Mouse (Mus musculus) testis, adult 2 months (tissue): Measurements from ENCODE around the gene Dgcr2. TPM values are rescaled to one million over a fixed set of nuclear protein-coding genes. Genes with fewer than 3 reads are reported as not detected.

Source experiments
- H3K27ac ChIP-seq: fragments of 200-500 bp; 2 replicates; pipeline ENCODE4 v1.5.1; 2012; ENCODE audit warnings: low read depth, low read length; ENCODE audit not compliant: control insufficient read depth, insufficient read depth
- H3K27me3 ChIP-seq: fragments of 200-500 bp; 2 replicates; pipeline ENCODE4 v1.6.1; 2012; ENCODE audit warnings: mild to moderate bottlenecking, low read length, moderate library complexity; ENCODE audit not compliant: control insufficient read depth, insufficient read depth
- H3K36me3 ChIP-seq: fragments of 200-500 bp; 2 replicates; pipeline ENCODE4 v1.6.1; 2012; ENCODE audit warnings: mild to moderate bottlenecking, low read length; ENCODE audit not compliant: control insufficient read depth, insufficient read depth
- H3K4me1 ChIP-seq: fragments of 200-500 bp; 2 replicates; pipeline ENCODE4 v1.6.1; 2012; ENCODE audit warnings: low read length; ENCODE audit not compliant: control insufficient read depth, insufficient read depth
- H3K4me3 ChIP-seq: fragments of 200-500 bp; 2 replicates; pipeline ENCODE4 v1.5.1; 2012; ENCODE audit warnings: low read depth, mild to moderate bottlenecking, low read length, moderate library complexity, mixed read lengths; ENCODE audit not compliant: control insufficient read depth
- CTCF ChIP-seq: fragments of 200-500 bp; IDR thresholded peaks from 2 replicates; pipeline ENCODE4 v1.5.1; 2012; ENCODE audit warnings: low read depth, mild to moderate bottlenecking, inconsistent platforms, low read length, moderate library complexity; ENCODE audit not compliant: control insufficient read depth, insufficient read depth, insufficient replicate concordance
- POLR2A ChIP-seq: fragments of 200-500 bp; IDR thresholded peaks from 2 replicates; pipeline ENCODE4 v1.6.1; 2012; ENCODE audit warnings: low read depth, mild to moderate bottlenecking, inconsistent platforms, low read length, moderate library complexity; ENCODE audit not compliant: control insufficient read depth
- polyA plus RNA-seq: library from polyadenylated mRNA; depleted of rRNA; stranded (reverse); fragments of >200 nt; gene quantifications from 2 replicates; pipeline ENCODE4 v1.2.3, GENCODE M21; 2012

Dgcr2 gene
- polyA plus RNA-seq, 1 experiment, result 263 TPM

- Histone ChIP-seq H3K36me3 (no peaks in the 10 kb centered on the region), H3K4me1 (peaks cover 14% of the 10 kb centered on the region), H3K27me3 (no peaks in the 10 kb centered on the region; the same call in 1 of the 2 replicates), H3K4me3 (peak overlapping the region; percentile 95), H3K27ac (peak overlapping the region; percentile 82)
- TF ChIP-seq POLR2A (no peak), CTCF (no peak)
Observed at GRCm38 (mm10) chr16:17927351-17928082, 29.2 kb upstream of the Dgcr2 start.

DNA sequence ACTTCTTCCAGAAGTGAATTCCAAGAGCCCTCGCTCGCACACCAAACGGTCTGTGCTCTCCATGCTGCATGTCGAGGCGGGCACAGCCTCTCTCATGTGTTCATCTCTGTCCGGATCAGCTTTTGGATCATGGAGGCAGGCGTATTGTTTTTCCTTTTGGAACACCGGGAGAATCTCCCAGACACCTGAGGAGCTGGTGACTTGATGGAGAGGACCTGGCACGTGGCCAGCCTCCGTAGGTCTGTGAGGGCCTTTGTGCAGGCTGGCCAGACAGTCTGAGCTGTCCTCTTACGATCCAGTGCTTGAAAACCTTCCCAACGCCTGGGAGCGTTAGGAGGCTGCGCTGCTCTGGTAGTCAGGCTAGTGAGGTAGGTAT is 23.8 kb upstream of the Dgcr2 start:
- peaks cover 17% of the 10 kb centered on the region for H3K4me1 ChIP-seq
- no peak for TF ChIP-seq POLR2A
- TF ChIP-seq CTCF, result no peak
- H3K27me3 ChIP-seq, result no peaks in the 10 kb centered on the region
- H3K36me3 ChIP-seq, result no peaks in the 10 kb centered on the region
- peak overlapping the region; percentile 90 for H3K27ac ChIP-seq
- H3K4me3 ChIP-seq, result peak overlapping the region; percentile 97

GRCm38 (mm10) chr16:17921325-17922162 is 23.2 kb upstream of the Dgcr2 start:
- TF ChIP-seq POLR2A (peak; percentile 86), CTCF (peak; percentile 41)
- H3K27ac ChIP-seq, result peak overlapping the region; percentile 90
- no peaks in the 10 kb centered on the region for H3K27me3 ChIP-seq
- peak overlapping the region; percentile 97 for H3K4me3 ChIP-seq
- H3K36me3 ChIP-seq, result no peaks in the 10 kb centered on the region
- H3K4me1 ChIP-seq, result peaks cover 13% of the 10 kb centered on the region

- Histone ChIP-seq H3K4me1 (peaks cover 13% of the 10 kb centered on the region), H3K4me3 (no peak overlapping the region), H3K27me3 (no peaks in the 10 kb centered on the region), H3K36me3 (no peaks in the 10 kb centered on the region), H3K27ac (no peak overlapping the region)
- TF ChIP-seq POLR2A (no peak), CTCF (no peak)
Observed at GRCm38 (mm10) chr16:17920586-17920985, 22.2 kb upstream of the Dgcr2 start.

DNA sequence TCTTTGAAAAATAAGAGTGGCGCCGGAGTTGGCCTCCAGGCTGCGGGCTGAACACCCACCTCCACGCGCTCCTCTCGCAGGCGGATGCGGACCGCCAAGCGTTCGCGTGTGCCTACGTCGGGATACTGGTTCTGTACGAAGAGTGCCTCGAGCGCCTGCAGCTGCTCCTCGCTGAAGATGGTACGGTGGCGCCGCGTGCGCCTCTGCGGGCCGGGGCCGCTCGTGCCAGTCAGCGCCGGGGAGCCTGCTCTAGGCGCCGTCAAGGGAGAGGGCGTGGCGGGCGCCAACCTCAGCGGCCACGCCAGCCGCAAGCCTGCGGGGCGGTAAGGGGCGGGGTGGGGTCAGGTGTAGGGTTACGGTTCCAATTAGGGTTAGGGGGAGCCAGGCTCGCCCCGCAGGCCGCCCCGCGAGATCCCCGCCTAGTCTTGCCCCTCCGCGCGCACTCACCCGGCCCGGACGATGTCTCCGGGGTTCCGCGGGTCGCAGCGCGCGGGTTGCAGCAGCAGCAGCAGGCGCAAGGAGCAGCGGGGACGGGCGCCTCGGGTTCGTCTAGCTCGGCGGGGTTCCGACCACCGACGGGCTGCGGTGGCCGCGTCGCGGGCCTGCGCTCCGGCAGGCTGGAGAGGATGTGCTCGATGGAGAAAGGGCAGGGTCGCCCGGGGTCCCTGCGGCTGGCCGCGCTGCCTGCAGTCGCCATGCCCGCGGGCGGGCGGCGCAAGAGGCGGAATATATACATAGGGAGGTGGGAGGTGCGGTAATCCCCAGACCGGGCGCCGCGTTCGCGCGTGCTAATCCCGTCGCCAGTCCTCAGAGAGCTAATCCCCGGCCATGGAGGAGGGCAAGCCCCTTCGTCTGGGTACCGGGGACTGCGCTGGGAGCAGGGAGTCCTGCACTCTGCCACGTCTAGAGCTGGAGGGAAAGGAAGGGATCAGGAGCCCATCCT is 16.2 kb upstream of the Dgcr2 start, which contains the start of gene Gsc2:
Gene Gsc2 (minus strand): TSS at position 753 of the 943 bp plus-strand sequence.
- Histone ChIP-seq H3K4me1 (peaks cover 19% of the 10 kb centered on the region), H3K27ac (no peak within 1 kb of the TSS), H3K27me3 (no peaks in the 10 kb centered on the region), H3K4me3 (peak within 1 kb of the TSS; percentile 25), H3K36me3 (no peaks in the 10 kb centered on the region)
- TF ChIP-seq POLR2A (no peak), CTCF (no peak)

- peaks cover 19% of the 10 kb centered on the region for H3K4me1 ChIP-seq
- no peaks in the 10 kb centered on the region for H3K27me3 ChIP-seq
- no peaks in the 10 kb centered on the region for H3K36me3 ChIP-seq
- peak within 1 kb of the TSS; percentile 89 for H3K4me3 ChIP-seq
- peak within 1 kb of the TSS; percentile 54; the same call in 1 of the 2 replicates for H3K27ac ChIP-seq
- TF ChIP-seq POLR2A, result peak; percentile 59
- TF ChIP-seq CTCF, result peak; percentile 51; the same call in 1 of the 2 replicates
Observed at GRCm38 (mm10) chr16:17911052-17911595, 12.8 kb upstream of the Dgcr2 start, which contains the start of gene Ess2. TSS of gene Ess2 (minus strand) at chr16:17911348.
